Mouse (Mus musculus): ENCODE data around the gene Klhl35. TPM values are rescaled to one million over a fixed set of nuclear protein-coding genes. Genes with fewer than 3 reads are reported as not detected.

The Klhl35 gene
- polyA plus RNA-seq (2016; fragmentation: Nextera tagmentation; extraction: Ambion mirVana): 2.9 and 10.0 TPM in 2 replicates

GRCm38 (mm10) chr7:99465811-99466210 is at the start of gene Klhl35:
TSS of gene Klhl35 (plus strand) at chr7:99466004.
- no peaks in the 10 kb centered on the region for H3K9me3 ChIP-seq (replicated peaks)
- peak; percentile 53 for DNase-seq (ENCODE audit: low spot score)
- H3K4me1 ChIP-seq: peaks cover 50% of the 10 kb centered on the region
- H3K27me3 ChIP-seq (ENCODE audit: low read depth, poor library complexity, severe bottlenecking): peaks cover 47% of the 10 kb centered on the region
- peak within 1 kb of the TSS; percentile 33 for H3K4me3 ChIP-seq
- H3K36me3 ChIP-seq: peaks cover 12% of the 10 kb centered on the region
- WGBS: 21% methylated on average over 8 of the region's 8 CpGs
- peak within 1 kb of the TSS; percentile 79 for H3K27ac ChIP-seq (replicated peaks)

GRCm38 (mm10) chr7:99419311-99419710 is 46.5 kb upstream of the Klhl35 start:
- 86% methylated on average over 3 of the region's 3 CpGs for WGBS
- no peaks in the 10 kb centered on the region for H3K9me3 ChIP-seq (replicated peaks)
- H3K36me3 ChIP-seq: peaks cover 18% of the 10 kb centered on the region
- H3K27ac ChIP-seq (replicated peaks): peak overlapping the region; percentile 25; the same call in 1 of the 2 replicates
- H3K27me3 ChIP-seq (ENCODE audit: low read depth, poor library complexity, severe bottlenecking): no peaks in the 10 kb centered on the region
- DNase-seq (ENCODE audit: low spot score): no peak
- H3K4me3 ChIP-seq: no peak overlapping the region
- peaks cover 15% of the 10 kb centered on the region for H3K4me1 ChIP-seq

- no peak overlapping the region for H3K27ac ChIP-seq (replicated peaks)
- WGBS: 91% methylated on average over 6 of the region's 6 CpGs
Observed at GRCm38 (mm10) chr7:99421006-99421405, 44.8 kb upstream of the Klhl35 start.

GRCm38 (mm10) chr7:99424538-99425155 is 41.2 kb upstream of the Klhl35 start:
- H3K27ac ChIP-seq (replicated peaks): peak overlapping the region; percentile 83
- H3K9me3 ChIP-seq (replicated peaks): no peaks in the 10 kb centered on the region
- H3K27me3 ChIP-seq (ENCODE audit: low read depth, poor library complexity, severe bottlenecking): no peaks in the 10 kb centered on the region
- 22% methylated on average over 8 of the region's 8 CpGs for WGBS
- H3K4me3 ChIP-seq: no peak overlapping the region
- DNase-seq (ENCODE audit: low spot score): peak; percentile 48
- 0 out of 2 replicates have a peak, but pooled peaks cover 11% of the 10 kb centered on the region for H3K36me3 ChIP-seq
- peaks cover 47% of the 10 kb centered on the region for H3K4me1 ChIP-seq

More at GRCm38 (mm10) chr7:99421006-99421405, 44.8 kb upstream of the Klhl35 start:
- Histone ChIP-seq H3K4me1 (peaks cover 31% of the 10 kb centered on the region), H3K4me3 (no peak overlapping the region), H3K27me3 (ENCODE audit: low read depth, poor library complexity, severe bottlenecking) (no peaks in the 10 kb centered on the region), H3K36me3 (0 out of 2 replicates have a peak, but pooled peaks cover 11% of the 10 kb centered on the region), H3K9me3 (replicated peaks) (no peaks in the 10 kb centered on the region)
- DNase-seq (ENCODE audit: low spot score): no peak

- Histone ChIP-seq H3K4me1 (peaks cover 51% of the 10 kb centered on the region), H3K27ac (replicated peaks) (peak overlapping the region; percentile 83), H3K4me3 (no peak overlapping the region), H3K36me3 (0 out of 2 replicates have a peak, but pooled peaks cover 11% of the 10 kb centered on the region), H3K9me3 (replicated peaks) (no peaks in the 10 kb centered on the region), H3K27me3 (ENCODE audit: low read depth, poor library complexity, severe bottlenecking) (0 out of 2 replicates have a peak, but pooled peaks cover 3% of the 10 kb centered on the region)
- WGBS: 85% methylated on average over 4 of the region's 4 CpGs
- DNase-seq (ENCODE audit: low spot score): no peak
Observed at GRCm38 (mm10) chr7:99425706-99426105, 40.1 kb upstream of the Klhl35 start.

- WGBS: 68% methylated on average over 10 of the region's 10 CpGs
- H3K27ac ChIP-seq (replicated peaks): peak overlapping the region; percentile 5; the same call in 1 of the 2 replicates
Observed at GRCm38 (mm10) chr7:99427031-99427430, 38.8 kb upstream of the Klhl35 start.

GRCm38 (mm10) chr7:99427987-99428386 is 37.8 kb upstream of the Klhl35 start:
- peaks cover 62% of the 10 kb centered on the region for H3K4me1 ChIP-seq
- H3K36me3 ChIP-seq: 0 out of 2 replicates have a peak, but pooled peaks cover 10% of the 10 kb centered on the region
- 91% methylated on average over 3 of the region's 3 CpGs for WGBS
- no peak overlapping the region for H3K27ac ChIP-seq (replicated peaks)
- H3K4me3 ChIP-seq: no peak overlapping the region
- no peak for DNase-seq (ENCODE audit: low spot score)
- H3K9me3 ChIP-seq (replicated peaks): no peaks in the 10 kb centered on the region
- 0 out of 2 replicates have a peak, but pooled peaks cover 3% of the 10 kb centered on the region for H3K27me3 ChIP-seq (ENCODE audit: low read depth, poor library complexity, severe bottlenecking)

More at GRCm38 (mm10) chr7:99427031-99427430, 38.8 kb upstream of the Klhl35 start:
- Histone ChIP-seq H3K36me3 (0 out of 2 replicates have a peak, but pooled peaks cover 11% of the 10 kb centered on the region), H3K4me3 (no peak overlapping the region), H3K9me3 (replicated peaks) (no peaks in the 10 kb centered on the region), H3K27me3 (ENCODE audit: low read depth, poor library complexity, severe bottlenecking) (0 out of 2 replicates have a peak, but pooled peaks cover 3% of the 10 kb centered on the region), H3K4me1 (peaks cover 55% of the 10 kb centered on the region)
- DNase-seq (ENCODE audit: low spot score): no peak

GRCm38 (mm10) chr7:99428836-99429235 is 37.0 kb upstream of the Klhl35 start:
- H3K27ac ChIP-seq (replicated peaks): no peak overlapping the region
- H3K36me3 ChIP-seq: 0 out of 2 replicates have a peak, but pooled peaks cover 9% of the 10 kb centered on the region
- peaks cover 5% of the 10 kb centered on the region; the same call in 1 of the 2 replicates for H3K27me3 ChIP-seq (ENCODE audit: low read depth, poor library complexity, severe bottlenecking)
- peaks cover 62% of the 10 kb centered on the region for H3K4me1 ChIP-seq
- no peak for DNase-seq (ENCODE audit: low spot score)
- H3K9me3 ChIP-seq (replicated peaks): no peaks in the 10 kb centered on the region
- 92% methylated on average over 5 of the region's 5 CpGs for WGBS
- H3K4me3 ChIP-seq: no peak overlapping the region

GRCm38 (mm10) chr7:99429786-99430185 is 36.0 kb upstream of the Klhl35 start:
- DNase-seq (ENCODE audit: low spot score): no peak
- H3K36me3 ChIP-seq: 0 out of 2 replicates have a peak, but pooled peaks cover 9% of the 10 kb centered on the region
- H3K4me3 ChIP-seq: no peak overlapping the region
- 39% methylated on average over 6 of the region's 6 CpGs for WGBS
- no peaks in the 10 kb centered on the region for H3K9me3 ChIP-seq (replicated peaks)
- peaks cover 12% of the 10 kb centered on the region; the same call in 1 of the 2 replicates for H3K27me3 ChIP-seq (ENCODE audit: low read depth, poor library complexity, severe bottlenecking)
- 0 out of 2 replicates have a peak overlapping the region, but pooled peaks have one; percentile 46 for H3K27ac ChIP-seq (replicated peaks)
- H3K4me1 ChIP-seq: peaks cover 62% of the 10 kb centered on the region

GRCm38 (mm10) chr7:99430246-99430645 is 35.6 kb upstream of the Klhl35 start:
- 69% methylated on average over 11 of the region's 11 CpGs for WGBS
- H3K27ac ChIP-seq (replicated peaks): no peak overlapping the region

GRCm38 (mm10) chr7:99432248-99432647 is 33.6 kb upstream of the Klhl35 start:
- Histone ChIP-seq H3K4me1 (peaks cover 67% of the 10 kb centered on the region), H3K4me3 (no peak overlapping the region), H3K9me3 (replicated peaks) (no peaks in the 10 kb centered on the region), H3K27ac (replicated peaks) (peak overlapping the region; percentile 59; the same call in 1 of the 2 replicates), H3K36me3 (0 out of 2 replicates have a peak, but pooled peaks cover 1% of the 10 kb centered on the region), H3K27me3 (ENCODE audit: low read depth, poor library complexity, severe bottlenecking) (peaks cover 15% of the 10 kb centered on the region; the same call in 1 of the 2 replicates)
- DNase-seq (ENCODE audit: low spot score): no peak
- 75% methylated on average over 14 of the region's 14 CpGs for WGBS

More at GRCm38 (mm10) chr7:99430246-99430645, 35.6 kb upstream of the Klhl35 start:
- Histone ChIP-seq H3K27me3 (ENCODE audit: low read depth, poor library complexity, severe bottlenecking) (peaks cover 15% of the 10 kb centered on the region; the same call in 1 of the 2 replicates), H3K9me3 (replicated peaks) (no peaks in the 10 kb centered on the region), H3K36me3 (0 out of 2 replicates have a peak, but pooled peaks cover 5% of the 10 kb centered on the region), H3K4me3 (no peak overlapping the region), H3K4me1 (peaks cover 62% of the 10 kb centered on the region)
- DNase-seq (ENCODE audit: low spot score): no peak

- DNase-seq (ENCODE audit: low spot score): no peak
- no peak overlapping the region for H3K4me3 ChIP-seq
- 91% methylated on average over 6 of the region's 6 CpGs for WGBS
Observed at GRCm38 (mm10) chr7:99432863-99433262, 32.9 kb upstream of the Klhl35 start.

More at GRCm38 (mm10) chr7:99432863-99433262, 32.9 kb upstream of the Klhl35 start:
- H3K4me1 ChIP-seq: peaks cover 69% of the 10 kb centered on the region
- H3K9me3 ChIP-seq (replicated peaks): no peaks in the 10 kb centered on the region
- H3K27ac ChIP-seq (replicated peaks): 0 out of 2 replicates have a peak overlapping the region, but pooled peaks have one; percentile 7
- H3K27me3 ChIP-seq (ENCODE audit: low read depth, poor library complexity, severe bottlenecking): peaks cover 15% of the 10 kb centered on the region; the same call in 1 of the 2 replicates
- no peaks in the 10 kb centered on the region for H3K36me3 ChIP-seq
